Mouse (Mus musculus): ENCODE measurements at regions not wholly inside any gene's neighbourhood (a gene's known extent, or its start where the extent isn't known, plus 50 kb on each side); places are given as distances from the start of the nearest gene placed in this dataset.

DNA sequence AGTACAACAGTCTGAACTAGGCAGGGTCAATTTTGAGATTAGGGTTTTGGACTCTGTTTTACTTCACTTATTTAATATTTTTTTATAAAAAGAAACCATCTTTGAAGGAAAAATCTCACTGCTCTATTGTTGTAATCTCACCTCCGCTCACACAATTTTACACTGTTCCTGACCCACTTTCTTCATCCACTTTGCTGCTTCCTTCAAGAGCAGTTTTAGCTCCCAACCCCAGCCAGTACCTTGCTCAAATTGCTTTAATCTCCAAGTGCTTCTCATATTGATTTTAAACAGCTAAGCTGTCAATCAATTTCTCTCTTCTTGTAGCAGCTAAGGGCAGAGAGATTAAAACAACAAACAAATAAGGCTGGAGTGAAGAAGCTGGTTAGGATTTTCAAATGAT, 194.3 kb upstream of the Astn2 start:
- TF ChIP-seq CTCF (IDR thresholded peaks at IDR 0.05; ENCODE audit: borderline replicate concordance, insufficient read depth, low read depth, low read length) (no peak), POLR2A (IDR thresholded peaks at IDR 0.05; ENCODE audit: borderline replicate concordance, insufficient read depth, low read length) (no peak)
